Mouse (Mus musculus) heart, embryonic 11.5 days (tissue): ENCODE results near the gene Prkar2a. TPM values are rescaled to one million over a fixed set of nuclear protein-coding genes. Genes with fewer than 3 reads are reported as not detected.

Experiments
- ATAC-seq: fragments of 200-750 bp; cut with Nextera tagmentation; replicated peaks from 2 replicates; pipeline ENCODE4 v1.8.0; 2017; ENCODE audit warnings: moderate library complexity; ENCODE audit not compliant: insufficient number of reproducible peaks, low FRiP score, low TSS enrichment
- H3K27ac ChIP-seq: fragments of 300-500 bp; sonication (generic); 2 replicates; pipeline ENCODE4 v1.5.1; 2014; ENCODE audit warnings: mild to moderate bottlenecking, low read depth, low read length
- H3K27me3 ChIP-seq: fragments of 300-500 bp; sonication (generic); 2 replicates; pipeline ENCODE4 v1.6.1; 2014; ENCODE audit warnings: mild to moderate bottlenecking, low read length, mixed read lengths; ENCODE audit not compliant: control insufficient read depth, insufficient read depth
- H3K36me3 ChIP-seq: fragments of 300-500 bp; sonication (generic); 2 replicates; pipeline ENCODE4 v1.6.1; 2014; ENCODE audit warnings: mild to moderate bottlenecking, low read length, moderate library complexity, mixed read lengths; ENCODE audit not compliant: control insufficient read depth, insufficient read depth
- H3K4me1 ChIP-seq: fragments of 300-500 bp; sonication (generic); 2 replicates; pipeline ENCODE4 v1.6.1; 2014; ENCODE audit warnings: low read length; ENCODE audit not compliant: control insufficient read depth, insufficient read depth
- H3K4me2 ChIP-seq: fragments of 300-500 bp; sonication (generic); 2 replicates; pipeline ENCODE4 v1.6.1; 2014; ENCODE audit warnings: mild to moderate bottlenecking, moderate library complexity
- H3K4me3 ChIP-seq: fragments of 300-500 bp; sonication (generic); 2 replicates; pipeline ENCODE4 v1.5.1; 2014; ENCODE audit warnings: low read depth, low read length
- H3K9ac ChIP-seq: fragments of 300-500 bp; sonication (generic); 2 replicates; pipeline ENCODE4 v1.6.1; 2014; ENCODE audit warnings: mild to moderate bottlenecking, low read depth, low read length, moderate library complexity
- H3K9me3 ChIP-seq: fragments of 300-500 bp; sonication (generic); replicated peaks from 2 replicates; pipeline ENCODE4 v1.6.1; 2016; ENCODE audit warnings: low read length; ENCODE audit not compliant: control insufficient read depth
- WGBS: fragments of 180-500 bp; shearing (Covaris S2); extraction: QIAGEN DNeasy Blood & Tissue Kit; methylation state at CpG from one replicate; pipeline ENCODE4 v1.1.7; 2014; ENCODE audit not compliant: insufficient replicate concordance; 5-methylcytosine and 5-hydroxymethylcytosine counted together
- polyA plus RNA-seq: library from polyadenylated mRNA; unstranded; fragments of >200 nt; fragmentation: Nextera tagmentation; extraction: Ambion mirVana; gene quantifications from 2 replicates; pipeline ENCODE4 v1.2.1, GENCODE M21; 2014

The Prkar2a gene
- polyA plus RNA-seq, 1 experiment from 2014 or later: 29.8 TPM

DNA sequence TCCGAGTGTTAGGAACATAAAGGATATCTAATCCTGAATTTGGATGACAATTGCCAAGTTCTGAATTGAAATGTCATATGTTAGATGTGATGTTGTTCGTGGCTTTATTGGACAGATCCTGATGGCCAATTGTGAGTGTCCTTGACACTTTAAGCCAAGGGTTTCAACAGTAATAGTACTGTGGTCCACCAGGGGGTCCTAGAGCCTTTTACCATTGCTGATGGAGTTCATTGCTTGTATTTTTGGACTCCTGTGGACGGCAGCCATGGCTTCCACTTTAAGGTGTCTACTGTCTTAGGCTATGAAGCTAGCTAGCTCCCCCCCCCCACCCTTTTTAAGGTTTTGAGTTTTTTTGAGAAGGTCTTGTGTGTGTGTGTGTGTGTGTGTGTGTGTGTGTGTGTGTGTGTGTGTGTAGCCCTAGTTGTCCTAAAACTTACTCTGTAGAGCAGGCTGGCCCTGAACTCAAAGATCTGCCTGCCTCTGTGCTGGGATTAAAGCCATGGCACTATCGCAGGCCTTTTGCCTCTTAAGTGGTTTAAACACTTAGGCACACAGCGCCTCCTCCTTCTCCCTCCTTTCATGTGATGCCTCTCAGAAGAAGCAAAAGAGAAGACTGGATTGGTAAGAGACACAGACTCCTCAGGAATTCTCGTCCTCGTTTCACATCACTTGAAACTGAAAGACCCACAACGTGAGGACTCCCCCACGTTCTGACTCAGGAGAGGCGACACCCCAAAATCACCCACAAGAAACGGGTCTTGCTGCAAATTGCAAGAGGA lies 63.2 kb downstream of the Prkar2a start:
- Histone ChIP-seq H3K27ac (no peak overlapping the region), H3K9me3 (no peaks in the 10 kb centered on the region), H3K9ac (no peak overlapping the region), H3K36me3 (no peaks in the 10 kb centered on the region), H3K4me3 (no peak overlapping the region), H3K4me2 (no peak overlapping the region), H3K4me1 (peaks cover 21% of the 10 kb centered on the region), H3K27me3 (no peaks in the 10 kb centered on the region)
- no peak for ATAC-seq
- 77% methylated on average over 11 of the region's 11 CpGs for WGBS

DNA sequence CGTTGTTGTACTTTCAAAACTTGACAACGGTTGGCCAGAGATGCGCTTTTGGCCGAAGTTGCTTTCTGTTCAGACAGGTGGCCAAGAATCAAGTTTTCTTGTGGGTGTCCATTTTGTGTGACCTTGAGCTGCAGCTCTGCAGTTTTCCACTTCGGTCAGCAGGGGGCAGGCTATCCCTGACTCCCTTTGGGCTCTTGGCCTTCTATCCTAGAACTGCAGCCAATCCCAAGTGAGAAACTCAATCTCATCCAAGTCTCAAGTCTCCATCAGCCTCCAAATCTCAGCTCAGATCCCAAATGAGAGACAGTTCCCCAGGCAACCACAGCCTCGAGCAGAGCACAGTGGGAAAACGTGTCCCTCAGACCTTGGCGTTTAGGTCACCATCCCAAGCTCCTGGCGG lies 64.2 kb downstream of the Prkar2a start:
- H3K9me3 ChIP-seq: no peaks in the 10 kb centered on the region
- no peak overlapping the region for H3K27ac ChIP-seq
- no peak overlapping the region for H3K9ac ChIP-seq
- H3K36me3 ChIP-seq: no peaks in the 10 kb centered on the region
- 63% methylated on average over 9 of the region's 9 CpGs for WGBS
- H3K4me1 ChIP-seq: peaks cover 12% of the 10 kb centered on the region
- no peaks in the 10 kb centered on the region for H3K27me3 ChIP-seq
- H3K4me3 ChIP-seq: no peak overlapping the region
- no peak for ATAC-seq
- H3K4me2 ChIP-seq: no peak overlapping the region

DNA sequence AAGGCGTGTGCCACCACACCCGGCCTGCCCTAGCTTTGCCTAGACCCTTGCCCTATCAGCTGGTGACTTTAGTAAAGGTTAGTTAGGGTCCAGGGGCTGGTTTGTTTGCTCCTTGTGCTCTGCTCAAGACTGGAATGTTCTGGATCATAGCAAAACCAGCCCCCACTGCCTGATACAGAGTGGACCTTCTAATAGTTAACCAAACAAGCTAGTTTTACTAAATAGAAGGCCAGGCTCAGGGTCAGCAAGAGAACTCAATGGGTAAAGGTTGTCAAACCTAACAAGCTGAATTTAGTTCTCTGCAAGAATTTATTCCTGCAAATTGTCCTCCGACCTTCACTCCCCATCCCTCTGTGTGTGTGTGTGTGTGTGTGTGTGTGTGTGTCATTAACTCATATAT lies 64.9 kb downstream of the Prkar2a start:
- Histone ChIP-seq H3K27me3 (no peaks in the 10 kb centered on the region), H3K27ac (no peak overlapping the region), H3K4me1 (peaks cover 6% of the 10 kb centered on the region), H3K4me2 (no peak overlapping the region), H3K36me3 (no peaks in the 10 kb centered on the region), H3K9ac (no peak overlapping the region), H3K9me3 (no peaks in the 10 kb centered on the region), H3K4me3 (no peak overlapping the region)
- no peak for ATAC-seq
- 73% methylated on average over 3 of the region's 3 CpGs for WGBS

DNA sequence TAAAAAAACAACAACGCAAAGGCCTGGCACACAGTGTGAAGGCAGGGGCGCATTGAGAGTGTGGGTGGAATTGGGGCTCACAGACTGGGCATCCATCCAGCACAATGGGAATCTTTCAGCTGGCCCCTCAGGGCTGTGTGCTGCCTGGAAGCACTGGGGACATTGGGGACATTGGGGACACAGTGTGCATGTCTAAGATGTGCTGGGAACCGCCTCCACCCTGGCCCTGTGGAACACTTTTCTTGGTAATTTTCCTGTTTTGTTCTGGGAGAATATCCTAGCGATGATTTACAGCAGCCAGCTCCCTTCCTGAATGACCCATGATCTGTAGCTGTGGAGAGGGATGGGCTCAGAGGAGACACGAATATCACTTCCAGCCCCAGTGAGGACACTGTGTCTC lies 65.3 kb downstream of the Prkar2a start:
- Histone ChIP-seq H3K9me3 (no peaks in the 10 kb centered on the region), H3K36me3 (no peaks in the 10 kb centered on the region), H3K4me2 (no peak overlapping the region), H3K4me1 (peaks cover 1% of the 10 kb centered on the region; the same call in 1 of the 2 replicates), H3K27me3 (no peaks in the 10 kb centered on the region), H3K9ac (no peak overlapping the region), H3K27ac (no peak overlapping the region), H3K4me3 (no peak overlapping the region)
- 85% methylated on average over 5 of the region's 5 CpGs for WGBS
- ATAC-seq: no peak

DNA sequence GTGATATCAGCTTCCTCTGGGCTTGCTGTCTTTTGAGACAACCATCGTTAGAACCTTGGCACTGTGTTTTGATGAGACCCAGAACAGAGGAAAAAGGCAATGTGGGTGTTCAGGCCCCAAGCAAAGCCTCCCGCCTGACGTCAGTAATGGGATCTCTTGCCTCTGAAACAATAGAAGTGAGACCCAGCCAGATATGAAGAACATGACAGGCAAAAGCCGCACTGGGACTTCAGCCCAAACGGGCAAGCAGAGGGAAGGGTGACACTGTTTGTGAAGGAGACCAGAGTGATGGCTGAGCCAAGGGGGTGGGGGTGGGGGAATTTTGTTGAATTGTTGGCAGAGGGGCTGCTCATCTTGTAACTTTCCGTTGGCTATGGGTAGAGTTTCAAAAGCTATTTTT lies 68.3 kb downstream of the Prkar2a start:
- no peak for ATAC-seq
- H3K27ac ChIP-seq: no peak overlapping the region
- H3K36me3 ChIP-seq: no peaks in the 10 kb centered on the region
- H3K4me3 ChIP-seq: no peak overlapping the region
- H3K4me1 ChIP-seq: no peaks in the 10 kb centered on the region
- no peaks in the 10 kb centered on the region for H3K9me3 ChIP-seq
- no peak overlapping the region for H3K9ac ChIP-seq
- no peaks in the 10 kb centered on the region for H3K27me3 ChIP-seq
- 57% methylated on average over 6 of the region's 6 CpGs for WGBS
- H3K4me2 ChIP-seq: no peak overlapping the region

DNA sequence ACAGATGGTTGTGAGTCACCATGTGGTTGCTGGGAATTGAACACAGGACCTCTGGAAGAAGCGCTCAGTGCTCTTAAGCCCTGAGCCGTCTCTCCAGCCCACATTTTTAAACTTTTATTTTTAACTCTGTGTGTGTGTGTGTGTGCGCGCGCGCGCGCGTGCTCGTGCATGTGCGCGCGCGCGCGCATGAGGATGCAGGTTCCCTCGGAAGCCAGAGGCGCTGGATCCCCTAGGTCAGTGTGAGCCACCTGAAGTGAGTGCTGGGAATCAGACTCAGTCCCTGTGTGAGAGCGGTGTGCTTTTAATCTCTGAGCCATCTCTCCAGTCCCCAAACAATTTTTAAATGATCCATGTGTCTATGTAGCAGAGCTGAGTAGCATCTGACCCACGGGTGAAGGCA lies 70.0 kb downstream of the Prkar2a start:
- Histone ChIP-seq H3K27me3 (no peaks in the 10 kb centered on the region), H3K4me1 (no peaks in the 10 kb centered on the region), H3K9ac (no peak overlapping the region), H3K27ac (no peak overlapping the region), H3K4me3 (no peak overlapping the region), H3K36me3 (no peaks in the 10 kb centered on the region), H3K9me3 (no peaks in the 10 kb centered on the region), H3K4me2 (no peak overlapping the region)
- ATAC-seq: no peak
- 88% methylated on average over 20 of the region's 20 CpGs for WGBS

DNA sequence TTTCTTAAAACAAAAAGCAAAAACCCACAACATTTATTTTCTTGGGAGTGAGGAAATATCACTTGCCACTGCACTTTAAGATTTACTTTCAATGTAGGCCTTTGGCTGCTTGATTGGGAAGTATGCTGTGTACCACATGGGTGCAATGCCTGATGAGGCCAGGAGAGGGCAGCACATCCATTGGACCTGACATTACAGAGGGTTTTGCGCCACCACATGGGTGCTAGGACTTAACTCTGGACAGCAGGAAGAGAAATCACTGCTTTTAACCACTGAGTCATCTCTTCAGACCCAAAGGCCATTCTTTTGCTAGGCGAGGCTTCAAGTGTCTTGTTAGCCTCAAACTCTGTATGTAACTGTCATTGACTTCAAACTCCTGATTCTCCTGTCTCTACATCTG lies 70.7 kb downstream of the Prkar2a start:
- WGBS: 49% methylated on average over 2 of the region's 2 CpGs
- Histone ChIP-seq H3K36me3 (no peaks in the 10 kb centered on the region), H3K4me2 (no peak overlapping the region), H3K27ac (no peak overlapping the region), H3K4me1 (no peaks in the 10 kb centered on the region), H3K27me3 (no peaks in the 10 kb centered on the region), H3K9me3 (no peaks in the 10 kb centered on the region), H3K9ac (no peak overlapping the region), H3K4me3 (no peak overlapping the region)
- ATAC-seq: no peak

DNA sequence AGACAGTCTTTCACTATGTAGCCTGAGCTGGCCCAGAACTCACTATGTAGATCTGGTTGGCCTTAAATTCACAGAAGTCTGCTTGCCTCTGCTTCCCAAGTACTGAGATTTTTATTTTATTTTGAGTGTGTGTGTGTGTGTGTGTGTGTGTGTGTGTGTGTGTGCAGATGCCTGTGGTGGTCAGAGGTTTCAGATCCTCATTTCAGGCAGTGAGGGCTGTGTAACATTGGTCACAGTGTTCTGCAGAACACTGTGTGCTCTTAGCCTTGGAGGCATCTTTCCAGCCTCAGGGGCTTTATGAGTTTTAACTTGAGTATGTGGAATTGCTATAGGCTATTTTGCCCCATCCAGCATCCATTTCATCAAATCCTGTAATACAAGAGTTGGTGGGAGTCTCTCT lies 72.4 kb downstream of the Prkar2a start:
- Histone ChIP-seq H3K27ac (no peak overlapping the region), H3K4me2 (no peak overlapping the region), H3K36me3 (no peaks in the 10 kb centered on the region), H3K9me3 (no peaks in the 10 kb centered on the region), H3K27me3 (no peaks in the 10 kb centered on the region), H3K9ac (no peak overlapping the region), H3K4me1 (no peaks in the 10 kb centered on the region), H3K4me3 (no peak overlapping the region)
- no peak for ATAC-seq

DNA sequence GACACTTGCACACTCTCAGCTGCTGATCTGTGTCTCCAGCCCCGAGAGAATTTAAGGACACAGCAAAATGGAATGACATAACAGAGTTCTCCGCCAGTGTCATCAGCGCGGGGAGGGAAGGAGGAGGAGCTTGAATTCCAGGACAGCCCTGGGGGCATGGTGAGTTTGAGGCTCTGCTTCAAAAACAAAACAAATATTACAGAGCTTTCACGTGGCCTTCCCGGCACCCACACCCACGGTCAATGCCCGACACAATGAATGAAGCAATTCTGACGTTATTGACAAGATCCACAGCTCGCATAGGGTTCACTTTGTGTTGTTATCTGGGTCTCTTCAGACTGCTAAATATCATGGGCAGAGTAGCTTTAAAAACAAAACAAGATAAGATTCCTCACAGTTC lies 75.9 kb downstream of the Prkar2a start:
- no peaks in the 10 kb centered on the region for H3K27me3 ChIP-seq
- no peak for ATAC-seq

More for the DNA sequence above, 75.9 kb downstream of the Prkar2a start:
- Histone ChIP-seq H3K9ac (no peak overlapping the region), H3K4me2 (no peak overlapping the region), H3K36me3 (no peaks in the 10 kb centered on the region), H3K4me1 (no peaks in the 10 kb centered on the region), H3K4me3 (no peak overlapping the region), H3K27ac (no peak overlapping the region), H3K9me3 (no peaks in the 10 kb centered on the region)
- 57% methylated on average over 10 of the region's 10 CpGs for WGBS
